Mouse (Mus musculus): ENCODE results near the gene Lima1. TPM values are rescaled to one million over a fixed set of nuclear protein-coding genes. Genes with fewer than 3 reads are reported as not detected.

The Lima1 gene
- polyA plus RNA-seq, 1 experiment, result 73.2 TPM

DNA sequence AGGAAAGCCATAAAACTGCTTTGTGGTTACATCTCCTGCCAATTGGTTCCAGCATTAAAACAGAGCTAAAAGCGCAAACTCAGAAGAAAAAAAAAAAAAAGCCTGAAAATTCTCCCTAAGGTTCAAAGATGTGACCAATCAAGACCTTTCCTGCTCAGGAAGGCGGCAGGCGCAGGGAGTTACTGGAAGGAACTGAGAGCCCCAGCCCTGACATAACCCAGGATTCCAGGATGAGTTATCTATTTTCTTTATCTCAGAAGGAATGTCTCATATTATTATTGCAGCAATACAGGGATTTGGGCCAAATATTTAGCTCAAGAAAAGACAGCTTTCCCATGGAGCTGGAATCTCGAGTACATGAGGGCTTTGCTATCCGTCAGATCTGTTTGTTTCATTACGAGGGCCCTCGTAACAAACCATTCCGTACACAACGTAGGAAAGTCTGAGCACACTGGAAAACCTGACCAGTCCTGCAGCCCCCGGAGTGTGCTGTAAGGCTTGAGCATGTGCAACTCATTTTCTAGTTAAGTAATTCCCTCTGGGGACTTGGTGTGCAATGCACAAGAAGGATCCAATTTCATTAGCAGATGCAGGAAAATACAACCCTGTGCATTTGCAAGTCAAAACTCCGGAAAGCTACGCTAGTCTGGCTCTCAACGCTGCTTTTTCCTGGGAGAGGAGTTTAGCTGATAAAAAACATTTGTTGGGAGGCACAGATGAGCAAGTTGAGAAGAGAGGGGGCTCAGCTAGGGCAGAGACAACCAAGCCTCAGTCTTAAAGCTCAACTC, 56.7 kb downstream of the Lima1 start:
- TF ChIP-seq POLR2A (IDR thresholded peaks at IDR 0.05; ENCODE audit: insufficient read depth, low read depth, low read length) (no peak), CTCF (IDR thresholded peaks at IDR 0.05; ENCODE audit: insufficient read depth, low read depth, low read length) (no peak)
- H3K4me1 ChIP-seq (ENCODE audit: control insufficient read depth, insufficient read depth, low read length), result peaks cover 13% of the 10 kb centered on the region
- peak overlapping the region; percentile 64 for H3K27ac ChIP-seq (ENCODE audit: insufficient read depth, low read depth, low read length)
- peak overlapping the region; percentile 38 for H3K4me3 ChIP-seq (ENCODE audit: insufficient read depth, low read depth, low read length)
- WGBS, result 32% methylated on average over 13 of the region's 13 CpGs

DNA sequence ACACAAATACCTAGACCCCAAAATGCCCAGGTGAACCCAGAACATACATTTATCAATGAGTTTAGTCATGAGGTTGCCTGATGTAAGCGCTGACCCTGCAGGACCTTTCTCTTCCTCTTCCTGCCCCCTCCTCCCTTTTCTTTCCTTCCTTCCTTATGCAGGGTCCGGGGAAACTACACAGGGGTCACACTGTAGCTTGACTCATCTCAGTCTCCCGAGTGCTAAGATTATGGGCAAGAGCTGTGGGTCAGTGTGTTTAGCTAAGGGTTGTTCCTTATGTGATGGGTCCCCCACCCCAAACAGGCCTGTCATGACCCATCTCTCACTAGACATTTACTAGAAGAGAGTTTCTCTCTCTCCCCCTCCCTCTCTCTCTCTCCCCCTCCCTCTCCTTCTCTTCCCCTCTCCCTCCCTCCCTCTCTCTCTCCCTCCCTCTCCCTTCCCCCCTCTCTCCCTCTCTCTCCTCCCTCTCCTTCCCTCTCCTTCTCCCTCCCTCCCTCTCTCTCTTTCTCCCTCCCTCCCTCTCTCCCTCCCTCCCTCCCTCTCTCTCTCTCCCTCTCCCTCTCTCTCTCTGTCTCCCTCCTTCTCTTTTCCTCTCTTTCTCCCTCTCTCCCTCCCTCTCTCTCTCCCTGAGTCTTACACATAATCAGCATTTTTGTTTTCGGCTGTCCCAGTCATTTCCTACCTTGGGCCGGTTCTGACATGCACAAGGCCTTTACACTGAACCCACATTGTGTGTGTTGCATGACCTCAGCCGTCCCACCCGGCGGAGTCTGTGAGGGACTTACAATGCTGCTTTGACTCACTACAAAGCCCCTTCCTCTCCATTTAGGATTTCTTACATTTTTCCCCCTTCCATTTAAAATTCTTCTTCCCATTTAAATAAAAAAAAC, 57.7 kb downstream of the Lima1 start:
- peak overlapping the region; percentile 38 for H3K4me3 ChIP-seq (ENCODE audit: insufficient read depth, low read depth, low read length)
- peaks cover 13% of the 10 kb centered on the region for H3K4me1 ChIP-seq (ENCODE audit: control insufficient read depth, insufficient read depth, low read length)
- no peak for TF ChIP-seq CTCF (IDR thresholded peaks at IDR 0.05; ENCODE audit: insufficient read depth, low read depth, low read length)
- TF ChIP-seq POLR2A (IDR thresholded peaks at IDR 0.05; ENCODE audit: insufficient read depth, low read depth, low read length), result no peak
- 52% methylated on average over 8 of the region's 8 CpGs for WGBS
- H3K27ac ChIP-seq (ENCODE audit: insufficient read depth, low read depth, low read length), result peak overlapping the region; percentile 70; the same call in 1 of the 2 replicates

DNA sequence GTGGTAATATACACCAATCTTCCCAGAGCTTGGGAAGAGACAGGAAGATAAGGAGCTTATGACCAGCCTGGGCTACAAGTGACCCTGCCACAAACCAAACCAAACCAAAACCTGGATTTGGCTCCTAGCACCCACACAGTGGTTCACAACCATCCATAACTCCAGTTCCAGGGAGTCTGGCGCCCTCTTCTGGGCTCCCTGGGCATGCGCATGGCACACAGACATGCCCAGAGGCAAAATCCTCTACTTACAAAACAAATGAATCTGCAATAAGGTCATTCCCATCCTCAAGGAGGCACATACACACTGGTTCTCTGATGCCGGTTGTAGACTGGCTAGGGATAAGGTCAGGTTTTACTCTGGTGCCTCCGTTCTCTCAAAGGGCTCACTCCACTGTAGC, 59.3 kb downstream of the Lima1 start:
- Histone ChIP-seq H3K27ac (ENCODE audit: insufficient read depth, low read depth, low read length) (no peak overlapping the region), H3K4me1 (ENCODE audit: control insufficient read depth, insufficient read depth, low read length) (peaks cover 13% of the 10 kb centered on the region), H3K4me3 (ENCODE audit: insufficient read depth, low read depth, low read length) (no peak overlapping the region)
- 96% methylated on average over 4 of the region's 4 CpGs for WGBS
- TF ChIP-seq POLR2A (IDR thresholded peaks at IDR 0.05; ENCODE audit: insufficient read depth, low read depth, low read length) (no peak), CTCF (IDR thresholded peaks at IDR 0.05; ENCODE audit: insufficient read depth, low read depth, low read length) (no peak)

DNA sequence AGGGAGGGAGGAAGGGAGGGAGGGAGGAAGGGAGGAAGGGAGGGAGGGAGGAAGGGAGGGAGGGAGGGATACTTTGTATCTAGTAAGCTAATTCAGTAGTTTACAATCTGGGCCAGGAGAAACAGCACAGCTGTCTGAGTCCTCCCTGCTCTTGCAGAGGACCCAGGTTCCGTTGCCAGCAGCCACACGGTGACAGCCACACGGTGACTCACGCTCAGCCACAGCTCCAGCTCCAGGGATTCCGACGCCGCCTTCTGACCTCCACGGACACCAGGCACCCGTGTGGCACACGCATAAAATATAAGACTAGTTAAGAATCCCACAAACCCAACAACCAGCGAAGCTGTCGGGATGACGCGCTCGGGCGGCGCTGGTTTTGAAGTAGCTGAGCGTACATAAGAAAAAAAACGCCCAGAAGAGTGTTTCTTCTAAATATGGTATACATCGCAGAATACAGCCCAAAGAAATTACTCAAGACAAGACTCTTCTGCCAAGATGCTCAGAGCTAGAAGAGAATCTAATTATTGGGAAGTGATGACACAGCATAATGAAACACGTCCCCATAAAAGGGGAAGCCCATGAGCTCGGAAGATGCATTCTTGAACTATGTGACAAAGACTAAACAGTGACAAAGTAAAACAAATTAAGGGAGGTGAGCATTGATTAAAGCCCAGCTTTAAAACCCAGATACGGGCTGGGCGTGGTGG, 60.5 kb downstream of the Lima1 start:
- H3K4me1 ChIP-seq (ENCODE audit: control insufficient read depth, insufficient read depth, low read length), result peaks cover 10% of the 10 kb centered on the region
- TF ChIP-seq POLR2A (IDR thresholded peaks at IDR 0.05; ENCODE audit: insufficient read depth, low read depth, low read length) (no peak), CTCF (IDR thresholded peaks at IDR 0.05; ENCODE audit: insufficient read depth, low read depth, low read length) (no peak)
- H3K27ac ChIP-seq (ENCODE audit: insufficient read depth, low read depth, low read length), result no peak overlapping the region
- no peak overlapping the region for H3K4me3 ChIP-seq (ENCODE audit: insufficient read depth, low read depth, low read length)
- WGBS, result 52% methylated on average over 24 of the region's 24 CpGs

DNA sequence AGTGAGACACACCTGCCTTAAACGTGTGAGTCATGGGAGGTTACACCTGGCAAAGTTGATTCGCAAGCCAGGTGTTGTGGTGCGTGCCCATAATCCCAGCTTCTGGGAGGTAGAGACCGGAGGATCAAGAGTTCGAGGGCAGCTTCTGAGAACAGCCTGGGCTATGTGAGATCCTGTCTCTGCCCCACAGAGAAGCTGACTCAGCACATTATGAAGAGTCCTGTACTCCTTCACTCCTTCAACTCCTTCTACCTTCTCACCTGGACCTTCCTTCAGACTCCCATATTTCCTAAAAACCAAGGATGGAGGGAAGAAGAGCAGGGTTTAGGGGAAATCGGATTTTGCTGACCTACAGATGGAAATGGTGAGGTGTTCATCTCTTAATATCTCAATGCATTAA, 61.6 kb downstream of the Lima1 start:
- 96% methylated on average over 6 of the region's 6 CpGs for WGBS
- TF ChIP-seq POLR2A (IDR thresholded peaks at IDR 0.05; ENCODE audit: insufficient read depth, low read depth, low read length) (no peak), CTCF (IDR thresholded peaks at IDR 0.05; ENCODE audit: insufficient read depth, low read depth, low read length) (no peak)

DNA sequence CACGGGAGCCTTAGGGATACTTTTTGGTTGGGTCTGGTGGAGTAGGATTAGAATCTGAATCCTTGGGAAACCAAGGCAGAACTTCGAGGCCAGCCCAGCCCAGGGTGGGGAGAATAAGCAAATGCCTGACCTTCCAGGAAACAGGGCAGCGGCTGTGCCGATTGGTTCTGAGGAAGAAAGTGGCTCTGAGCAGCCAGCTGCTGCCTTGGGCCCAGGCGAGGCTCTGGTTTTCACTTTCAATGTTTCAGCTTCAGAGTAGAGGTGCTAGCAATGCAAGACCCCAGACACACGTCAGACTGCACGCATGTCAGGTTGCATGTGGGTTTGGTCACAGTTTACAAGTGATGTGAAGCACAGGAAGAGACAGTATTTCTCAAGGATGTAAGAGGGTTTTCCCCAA, 63.2 kb downstream of the Lima1 start:
- no peak overlapping the region for H3K27ac ChIP-seq (ENCODE audit: insufficient read depth, low read depth, low read length)
- WGBS, result 76% methylated on average over 7 of the region's 7 CpGs
- H3K4me1 ChIP-seq (ENCODE audit: control insufficient read depth, insufficient read depth, low read length), result peaks cover 15% of the 10 kb centered on the region
- H3K4me3 ChIP-seq (ENCODE audit: insufficient read depth, low read depth, low read length), result no peak overlapping the region
- TF ChIP-seq CTCF (IDR thresholded peaks at IDR 0.05; ENCODE audit: insufficient read depth, low read depth, low read length) (no peak), POLR2A (IDR thresholded peaks at IDR 0.05; ENCODE audit: insufficient read depth, low read depth, low read length) (no peak)

More for the DNA sequence above, 61.6 kb downstream of the Lima1 start:
- no peak overlapping the region for H3K27ac ChIP-seq (ENCODE audit: insufficient read depth, low read depth, low read length)
- H3K4me1 ChIP-seq (ENCODE audit: control insufficient read depth, insufficient read depth, low read length), result peaks cover 6% of the 10 kb centered on the region
- no peak overlapping the region for H3K4me3 ChIP-seq (ENCODE audit: insufficient read depth, low read depth, low read length)

DNA sequence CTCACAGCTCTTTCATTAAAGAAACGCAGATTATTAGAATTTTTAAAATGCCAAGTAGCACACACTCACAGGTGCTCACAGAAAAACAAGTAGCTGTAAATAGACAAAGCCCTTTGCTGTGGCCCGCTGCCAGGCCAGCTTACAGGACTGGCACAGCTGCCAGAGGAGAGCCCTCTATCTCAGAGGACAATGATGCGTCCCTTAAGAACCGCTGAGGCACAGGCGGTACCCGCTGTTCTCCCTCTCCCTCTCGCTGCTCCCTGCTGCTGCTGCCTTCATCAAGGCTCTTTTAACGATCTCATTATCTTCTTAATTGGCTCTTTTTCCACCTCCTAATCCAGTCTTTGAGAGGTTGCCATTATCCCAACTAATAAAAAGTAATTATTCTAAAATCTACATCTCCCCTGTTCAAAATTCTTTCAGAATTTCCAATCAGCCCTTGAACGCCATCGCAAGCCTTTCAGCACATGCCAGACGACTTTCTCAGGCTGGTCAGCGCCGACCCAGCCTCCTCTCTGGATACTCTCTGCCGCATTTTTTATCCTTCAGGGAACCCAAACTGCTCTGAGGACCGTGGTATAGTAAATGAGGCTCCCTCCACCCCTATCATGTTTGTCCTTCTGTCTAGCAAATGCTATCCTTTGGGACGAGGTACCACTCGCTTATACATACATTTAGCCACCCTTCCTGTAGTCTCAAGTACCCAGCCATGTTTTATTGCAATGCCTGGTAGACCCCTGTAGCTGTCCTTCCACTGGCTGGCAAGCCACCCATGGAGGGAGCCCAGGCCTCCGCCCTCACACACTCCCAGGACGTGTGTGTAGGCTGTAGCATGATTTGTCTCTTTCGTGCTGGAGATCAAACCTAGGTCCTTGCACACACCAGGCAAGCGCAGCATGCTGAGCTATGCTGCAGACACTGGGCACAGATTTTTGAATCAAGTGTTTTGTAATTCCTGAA, 67.2 kb downstream of the Lima1 start:
- Histone ChIP-seq H3K4me1 (ENCODE audit: control insufficient read depth, insufficient read depth, low read length) (peaks cover 21% of the 10 kb centered on the region), H3K27ac (ENCODE audit: insufficient read depth, low read depth, low read length) (peak overlapping the region; percentile 91), H3K4me3 (ENCODE audit: insufficient read depth, low read depth, low read length) (no peak overlapping the region; the same call in 1 of the 2 replicates)
- TF ChIP-seq CTCF (IDR thresholded peaks at IDR 0.05; ENCODE audit: insufficient read depth, low read depth, low read length), result no peak
- TF ChIP-seq POLR2A (IDR thresholded peaks at IDR 0.05; ENCODE audit: insufficient read depth, low read depth, low read length), result no peak
- WGBS, result 26% methylated on average over 21 of the region's 21 CpGs

DNA sequence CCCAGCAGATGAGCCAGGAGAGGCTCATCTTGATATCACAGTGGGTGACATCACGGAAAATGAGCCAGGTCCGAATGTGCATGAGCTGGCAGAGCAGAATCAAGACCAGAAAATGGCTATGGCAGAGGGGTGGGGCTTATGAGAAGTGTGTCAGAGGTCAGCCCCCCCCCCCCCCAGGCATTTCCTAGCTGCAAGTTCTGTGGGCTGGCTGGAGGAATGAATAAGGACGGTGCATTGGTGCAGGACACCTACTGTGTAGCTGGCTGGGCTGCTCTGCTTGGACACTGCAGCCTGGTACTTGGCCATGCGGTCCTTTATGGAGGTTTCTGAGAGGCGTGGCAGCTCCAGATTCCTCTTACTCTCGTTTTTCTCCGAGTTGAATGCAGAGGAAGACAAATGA, 69.1 kb downstream of the Lima1 start:
- 57% methylated on average over 7 of the region's 7 CpGs for WGBS
- Histone ChIP-seq H3K27ac (ENCODE audit: insufficient read depth, low read depth, low read length) (no peak overlapping the region), H3K4me1 (ENCODE audit: control insufficient read depth, insufficient read depth, low read length) (peaks cover 22% of the 10 kb centered on the region), H3K4me3 (ENCODE audit: insufficient read depth, low read depth, low read length) (no peak overlapping the region)
- no peak for TF ChIP-seq POLR2A (IDR thresholded peaks at IDR 0.05; ENCODE audit: insufficient read depth, low read depth, low read length)
- no peak for TF ChIP-seq CTCF (IDR thresholded peaks at IDR 0.05; ENCODE audit: insufficient read depth, low read depth, low read length)

Measured in olfactory bulb, adult 2 months (tissue).